Mouse (Mus musculus) layer of hippocampus, adult 8-10 months (tissue): ENCODE measurements around the gene Ppp4r3a. TPM values are rescaled to one million over a fixed set of nuclear protein-coding genes. Genes with fewer than 3 reads are reported as not detected.

ENCODE experiments used
- DNase-seq, 2 experiments: peaks; one replicate each; pipeline ENCODE4 v3.0.0; 2022; ENCODE audit warnings: low spot score in 2 of 2
- microRNA-seq, 2 experiments: library from miRNA; unstranded; fragments of <30 nt; microRNA quantifications; one replicate each; pipeline ENCODE4 v1.2.0; 2022
- total RNA-seq, 4 experiments: library from RNA; stranded (reverse); gene quantifications; 2 replicates each; pipeline ENCODE4 v1.2.4; 2022

Gene Ppp4r3a
- total RNA-seq, 4 experiments from 2014 or later: 38.9 to 49.2 (median 46.2) TPM

DNA sequence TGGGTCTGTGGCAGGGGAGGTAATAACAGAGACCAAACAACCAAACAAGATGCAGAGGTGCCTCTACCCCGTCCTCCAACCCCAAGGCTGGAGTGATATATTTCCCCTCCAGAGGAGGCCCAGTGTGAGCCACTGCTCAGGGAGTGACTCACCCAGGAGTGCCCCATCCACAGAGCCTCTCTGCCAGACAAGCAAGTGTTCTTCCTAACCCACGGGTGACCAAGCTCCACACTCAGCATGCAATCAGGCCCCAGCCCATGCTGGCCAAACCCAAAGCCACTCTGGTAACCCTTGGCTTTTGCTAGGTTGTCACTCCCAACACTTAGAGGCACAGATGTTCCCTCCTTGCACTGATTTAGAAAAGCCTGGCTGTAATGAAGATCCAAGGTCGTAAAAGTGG is 90.4 kb downstream of the Ppp4r3a start:
- no peak for DNase-seq

DNA sequence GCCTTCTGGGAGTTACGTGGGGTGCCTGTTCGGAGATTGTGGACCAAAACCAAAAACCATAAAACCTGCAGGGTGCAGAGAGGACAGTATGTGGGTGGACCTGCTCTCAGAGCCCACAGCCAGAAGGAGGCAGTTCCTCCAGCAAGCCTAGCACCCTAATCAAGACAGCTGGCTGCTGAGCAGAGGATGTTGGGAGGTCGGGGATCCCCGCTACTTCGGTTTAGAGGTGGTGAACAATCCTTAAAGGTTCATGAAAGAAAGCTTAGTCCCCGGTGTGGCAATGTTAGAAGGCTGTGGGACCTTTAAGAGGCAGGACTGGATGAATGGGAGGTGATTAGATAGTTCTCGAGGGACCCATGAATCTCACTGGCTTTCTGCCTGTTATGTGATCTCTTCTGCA is 91.0 kb downstream of the Ppp4r3a start:
- DNase-seq: no peak

DNA sequence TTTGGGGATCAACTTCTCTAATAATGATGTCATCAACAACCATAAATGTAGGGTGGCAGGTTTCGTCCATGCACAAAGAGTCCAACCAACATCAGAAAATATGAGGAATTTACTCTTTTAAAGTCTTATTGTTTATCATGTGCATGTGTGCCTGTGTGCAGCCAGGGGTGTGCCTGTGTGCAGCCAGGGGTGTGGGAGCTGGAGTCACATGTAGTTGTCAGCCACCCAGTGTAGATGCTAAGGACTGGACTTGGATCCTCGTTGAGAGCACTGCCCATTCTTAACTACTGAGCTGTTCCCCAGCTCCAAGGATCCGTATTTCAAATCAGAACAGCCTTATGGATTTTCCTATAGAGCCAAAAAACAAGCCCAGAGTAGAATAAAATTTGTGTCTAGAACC is 92.4 kb downstream of the Ppp4r3a start:
- no peak for DNase-seq

DNA sequence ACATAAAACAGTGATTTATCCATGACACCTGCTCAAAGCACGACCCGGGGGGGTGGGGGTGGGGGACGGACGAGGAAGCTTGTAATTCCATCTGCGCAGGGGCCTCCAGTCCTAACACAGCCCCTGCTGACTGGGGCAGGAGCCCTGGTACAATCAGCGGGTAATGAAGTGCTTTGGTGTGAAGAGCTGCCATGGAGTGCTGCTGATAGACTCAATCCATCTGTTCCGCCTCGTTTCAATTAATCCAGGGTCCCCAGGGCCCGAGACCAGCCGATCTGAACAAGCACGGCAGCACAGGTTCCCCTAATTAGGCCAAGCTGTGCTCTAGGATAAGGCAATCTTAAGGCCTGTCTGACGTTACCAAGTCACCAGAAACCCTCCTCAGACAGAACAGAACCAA is 93.2 kb downstream of the Ppp4r3a start:
- no peak for DNase-seq

DNA sequence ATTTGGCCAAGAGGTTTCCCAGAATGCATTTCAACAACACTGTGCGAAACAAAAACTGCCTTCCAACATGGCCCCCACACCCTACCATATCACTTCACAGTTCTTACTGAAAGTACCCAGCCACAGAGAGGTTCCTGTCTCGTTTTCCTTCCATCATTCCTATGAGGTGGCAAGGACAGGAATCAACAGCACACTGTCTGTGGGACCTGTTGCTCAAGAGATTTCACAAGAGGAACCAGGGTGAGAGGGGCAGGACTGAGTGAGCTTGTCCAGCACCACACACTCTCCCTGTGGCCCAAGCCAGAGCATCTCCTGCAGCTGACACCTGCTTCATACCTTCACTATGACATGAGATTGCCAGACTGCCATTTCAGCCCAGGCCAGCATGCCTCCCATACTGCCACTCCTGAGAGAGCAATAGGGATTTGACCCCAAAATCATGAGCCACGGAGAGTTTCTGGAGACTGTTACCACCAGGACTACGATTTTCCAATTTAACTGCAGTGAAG is 93.7 kb downstream of the Ppp4r3a start:
- no peak for DNase-seq

Small RNAs within 50 kb of the gene (microRNA-seq; reads per million reads assigned to microRNA genes)
- 0 reads per million in 2 experiments for gene Mir1190

Other genes starting within 250 kb of the Ppp4r3a start
- 10 to 100 TPM; 15.1 to 27.4 (median 19.9) TPM for gene Gpr68, start 175.5 kb downstream of the Ppp4r3a start, total RNA-seq
- 10 to 100 TPM; 30.2 to 38.8 (median 34.7) TPM for gene Ccdc88c, start 54.6 kb downstream of the Ppp4r3a start, total RNA-seq